Mouse (Mus musculus): ENCODE measurements around the gene Stpg4.

Stpg4 gene

DNA sequence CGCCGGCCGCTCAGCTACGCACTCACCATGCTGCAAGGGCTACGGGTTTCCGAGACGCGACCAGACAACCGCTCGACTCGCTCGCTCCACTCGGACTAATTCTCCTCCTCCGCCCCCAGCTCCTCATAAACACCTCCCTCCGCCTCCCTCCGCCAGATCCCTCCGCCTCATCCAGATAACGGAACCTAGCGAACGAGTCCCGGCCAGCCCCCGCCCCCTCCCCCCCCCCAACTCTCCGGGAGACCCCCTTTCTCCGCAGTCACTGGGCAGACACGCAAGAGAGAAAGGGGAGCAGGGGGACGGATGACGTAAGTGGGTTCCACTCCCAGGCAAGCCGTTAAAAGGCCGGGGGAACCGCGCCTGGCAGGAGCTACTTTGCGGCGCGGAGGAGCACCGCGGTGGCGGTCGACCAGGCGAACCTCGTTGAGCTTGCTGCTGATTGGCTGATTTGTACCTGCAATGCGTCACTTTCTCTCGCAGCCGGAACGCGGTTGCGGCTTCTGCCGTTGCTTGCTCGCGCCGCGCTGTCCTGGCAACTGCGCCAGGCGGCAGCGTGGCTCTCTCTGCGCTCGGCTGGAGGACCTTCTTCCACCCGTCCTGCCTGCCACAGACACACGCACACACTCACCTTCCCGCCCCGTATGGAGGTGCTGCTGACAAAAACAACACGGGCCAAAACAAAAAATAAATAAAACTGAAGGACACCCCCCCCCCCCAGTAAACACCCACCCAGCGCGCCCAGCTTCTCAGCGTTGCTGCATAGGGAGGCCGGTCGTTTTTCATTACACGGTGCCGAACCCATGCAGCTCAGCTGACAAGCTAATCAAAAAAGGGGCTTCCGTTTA, 19.4 kb upstream of the Stpg4 start, which contains the start of gene Calm2:
Gene Calm2, minus strand, starts transcription at position 169 of the 845 bp plus-strand sequence.
- in situ Hi-C loops (cut with MseI, MboI), result no loop called here

DNA sequence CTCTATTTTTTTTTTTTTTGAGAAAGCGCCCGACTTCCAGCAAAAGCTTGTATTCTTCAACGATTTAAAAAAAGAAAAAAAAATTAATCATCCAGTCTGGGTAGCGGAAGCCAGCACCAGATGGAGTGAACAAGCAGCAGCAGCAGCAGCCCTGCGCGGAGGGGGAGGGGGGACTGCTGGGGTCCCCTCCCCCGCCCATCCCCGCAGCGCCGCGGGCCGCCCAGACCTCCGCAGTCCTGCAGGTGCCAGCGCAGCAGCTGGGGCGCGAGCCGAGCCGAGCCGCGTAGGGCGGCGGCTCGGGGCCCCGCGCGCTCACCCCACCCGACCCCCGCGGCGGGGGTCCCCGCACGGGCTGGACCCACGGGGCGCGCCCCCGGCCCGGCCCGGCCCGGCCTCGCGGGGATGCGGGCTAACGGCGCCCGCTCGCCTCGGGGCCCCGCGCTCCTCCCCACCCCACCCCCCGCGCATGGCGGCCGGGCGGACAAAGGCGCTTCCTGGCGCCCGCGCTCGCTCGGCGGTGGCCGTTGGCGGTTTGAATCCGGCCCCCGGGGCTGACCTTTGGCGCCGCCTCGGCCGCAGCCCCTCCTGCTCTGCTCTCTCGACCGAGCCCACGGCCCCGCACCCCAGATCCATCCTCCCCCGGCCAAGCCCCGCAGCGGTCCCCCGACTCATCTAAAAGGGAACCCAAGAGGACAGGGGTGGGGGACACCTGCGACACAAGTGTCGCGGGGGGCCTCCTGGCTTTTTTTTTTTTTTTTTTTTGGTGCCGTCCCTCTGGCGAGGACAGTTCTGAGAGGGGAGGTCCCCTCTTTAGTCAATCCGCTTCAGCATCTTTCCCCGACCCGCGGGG, 18.6 kb upstream of the Stpg4 start:
- in situ Hi-C loops (cut with MseI, MboI), result no loop called here

DNA sequence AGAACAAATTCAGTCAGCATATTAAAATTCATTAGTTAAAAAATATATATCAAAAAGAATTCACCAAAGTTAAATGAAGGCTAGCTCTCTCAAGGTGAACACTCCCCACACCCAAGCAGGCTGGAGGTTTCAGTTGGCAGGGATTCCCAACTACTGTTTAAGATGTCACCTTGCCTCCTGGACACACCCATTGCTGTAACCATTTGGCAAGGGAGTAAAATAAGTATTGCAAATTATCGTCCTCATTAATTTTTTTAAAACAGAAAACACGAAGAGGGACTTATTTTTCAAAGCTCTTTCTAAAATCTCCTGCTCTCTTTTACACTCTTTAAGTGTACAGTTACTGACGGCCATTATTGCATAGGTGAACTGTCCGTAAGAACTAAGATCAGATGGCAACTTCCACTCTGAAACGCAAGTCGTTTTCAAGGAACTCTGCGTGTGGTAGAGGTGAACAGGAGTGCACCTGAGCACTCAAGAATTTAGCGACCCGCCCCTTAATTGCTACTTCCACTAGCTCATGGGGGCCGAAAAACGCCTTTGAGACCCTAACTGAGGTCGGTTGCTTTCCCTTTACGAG, 17.9 kb upstream of the Stpg4 start:
- in situ Hi-C loops (cut with MseI, MboI), result no loop called here

DNA sequence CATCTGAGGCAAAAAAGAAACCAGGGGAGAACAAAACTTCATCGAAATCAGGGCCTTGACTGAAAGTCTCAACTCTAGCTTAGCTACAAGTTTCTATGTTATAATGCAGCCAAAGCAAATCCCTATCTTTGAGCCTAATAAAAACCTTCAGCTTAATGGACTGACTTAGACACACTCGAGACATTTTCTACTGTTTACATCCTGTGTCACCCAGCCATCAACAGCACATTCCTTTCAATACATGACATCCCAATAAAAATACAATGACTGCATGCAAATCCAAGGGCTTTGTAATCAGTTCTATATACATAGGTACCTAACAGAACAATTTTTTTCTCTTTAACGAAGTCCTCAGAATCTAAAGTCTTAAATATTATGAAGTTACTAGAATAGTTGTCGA, 17.2 kb upstream of the Stpg4 start:
- in situ Hi-C loops (cut with MseI, MboI), result no loop called here

DNA sequence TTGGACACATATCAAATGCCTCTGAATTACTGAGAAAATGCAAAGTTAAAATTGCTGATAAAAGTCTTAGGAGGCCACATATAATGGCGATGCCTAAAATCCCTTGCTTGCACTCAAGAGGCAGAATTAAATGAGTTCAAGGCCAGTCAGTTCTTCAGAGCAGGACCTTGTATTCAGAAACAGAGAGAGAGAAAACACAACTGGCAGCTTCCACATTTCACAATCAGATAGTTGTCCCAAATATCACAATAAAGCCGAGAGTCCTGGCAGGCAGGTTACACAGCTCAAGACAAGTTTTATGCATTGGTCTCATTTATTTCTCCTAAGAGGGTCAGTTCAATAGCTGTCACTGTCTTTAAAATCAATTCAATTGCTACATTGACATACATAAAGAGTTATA, 14.0 kb upstream of the Stpg4 start:
- in situ Hi-C loops (cut with MseI, MboI), result no loop called here

DNA sequence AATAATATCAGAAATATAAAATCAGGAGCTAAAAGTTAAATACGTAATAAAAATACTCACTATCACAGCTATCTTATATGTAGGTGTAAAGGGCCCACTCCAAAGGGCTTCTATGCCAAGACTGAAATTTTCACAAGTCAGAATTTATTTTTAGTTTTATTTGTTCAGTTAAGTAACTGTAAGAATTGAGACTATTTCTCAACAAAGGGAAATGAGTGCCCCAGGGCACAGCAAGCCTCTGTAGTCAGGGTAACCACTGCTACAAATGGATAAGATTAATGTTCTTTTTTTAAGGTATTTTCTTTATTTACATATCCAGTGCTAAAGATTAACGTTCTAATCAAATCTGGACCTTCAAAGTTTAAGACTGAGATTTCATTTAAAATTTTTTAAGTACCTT, 11.9 kb upstream of the Stpg4 start:
- in situ Hi-C loops (cut with MseI, MboI), result no loop called here

DNA sequence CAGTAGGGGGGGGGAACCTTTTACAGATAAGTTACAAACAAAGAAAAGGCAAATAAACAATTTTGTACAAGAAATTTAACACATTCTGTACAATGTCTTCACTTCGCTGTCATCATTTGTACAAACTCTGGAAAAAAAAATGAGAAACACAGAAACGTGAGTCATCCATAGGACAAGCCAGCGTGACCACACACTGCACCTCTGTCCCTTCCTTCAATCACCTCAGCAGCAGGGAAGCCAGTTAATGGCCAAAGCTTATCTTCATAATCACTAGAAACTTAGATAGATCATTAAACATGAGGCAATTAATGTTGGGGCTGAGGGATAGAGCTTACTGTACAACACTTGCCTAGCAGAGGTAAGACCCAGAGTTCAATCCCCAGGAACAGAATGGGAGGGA, 6.4 kb upstream of the Stpg4 start:
- in situ Hi-C loops (cut with MseI, MboI), result no loop called here

DNA sequence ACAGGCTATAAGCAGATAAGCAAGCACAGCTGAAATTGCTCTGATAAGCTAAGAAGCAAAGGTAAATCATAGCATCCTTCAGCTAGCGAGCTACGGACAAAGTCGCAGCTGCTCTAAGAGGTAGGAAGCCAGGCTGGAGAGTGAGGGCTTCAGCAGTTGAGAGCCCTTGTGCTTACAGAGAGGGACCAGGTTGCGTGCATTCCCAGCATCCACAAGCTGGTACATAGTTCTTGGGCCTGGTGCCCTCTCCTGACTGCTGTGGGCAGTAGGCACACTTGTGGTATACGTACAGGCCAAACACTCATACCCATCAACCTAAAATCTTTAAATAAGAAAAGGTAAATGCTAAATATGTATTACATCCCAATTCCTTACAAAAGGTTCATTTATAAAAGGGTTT, 5.2 kb upstream of the Stpg4 start:
- in situ Hi-C loops (cut with MseI, MboI), result no loop called here

DNA sequence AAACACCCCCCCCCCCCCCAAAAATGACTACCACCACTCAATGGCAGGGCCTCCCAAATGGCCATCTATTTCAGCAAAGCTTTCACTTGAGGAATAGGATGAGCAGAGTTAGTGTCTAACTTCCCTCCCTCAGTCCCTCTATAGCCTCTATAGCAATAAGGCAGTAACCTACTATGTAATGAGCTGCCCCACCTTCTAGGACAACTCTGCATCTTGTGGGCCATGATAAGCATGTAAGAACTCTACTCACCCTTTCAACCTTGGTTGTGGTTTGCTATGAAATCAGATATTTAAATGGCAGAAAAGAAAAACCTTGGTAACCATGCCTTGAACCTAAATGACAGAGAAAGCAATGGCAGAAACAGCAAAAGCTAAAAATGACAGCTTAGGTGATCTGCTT, 4.8 kb upstream of the Stpg4 start:
- in situ Hi-C loops (cut with MseI, MboI), result no loop called here

DNA sequence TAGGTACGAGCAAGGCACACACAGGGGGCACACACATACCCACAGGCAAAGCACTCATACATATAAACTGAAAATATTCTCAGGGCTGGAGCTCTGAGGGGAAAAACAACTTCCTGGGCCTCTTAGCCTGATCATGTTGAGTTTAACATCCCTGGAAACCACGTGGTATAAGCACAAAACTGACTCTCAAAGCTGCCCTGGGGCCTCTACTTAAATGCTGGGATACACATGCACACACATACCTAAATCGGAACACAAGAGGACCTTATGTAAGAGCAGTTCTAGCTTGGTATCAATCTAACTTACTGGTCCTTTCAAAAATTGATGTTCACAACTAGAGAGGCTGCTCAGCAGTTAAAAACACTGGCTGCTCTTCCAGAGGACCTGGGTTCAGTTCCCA, 1.9 kb upstream of the Stpg4 start:
- in situ Hi-C loops (cut with MseI, MboI), result no loop called here

DNA sequence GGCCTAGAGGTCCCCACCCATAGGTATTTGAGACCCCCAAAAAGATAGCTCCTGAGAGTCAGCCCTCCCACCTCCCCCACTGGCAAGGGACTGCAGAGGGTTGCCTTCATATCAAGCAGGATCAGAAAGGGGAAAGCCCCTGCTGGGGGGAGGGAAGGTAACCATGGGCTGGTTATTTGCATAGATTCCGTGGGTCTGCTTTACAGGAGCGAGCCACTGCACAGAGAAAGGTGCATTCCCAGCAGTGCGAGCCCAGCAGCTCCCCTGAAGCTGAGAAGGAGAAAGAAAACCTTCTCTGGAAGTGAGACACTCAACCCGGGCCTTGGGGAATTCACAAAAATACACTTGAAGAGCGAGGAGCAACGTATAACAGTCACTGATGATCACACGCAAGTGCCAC, 9.5 kb downstream of the Stpg4 start:
- in situ Hi-C loops (cut with MseI, MboI), result no loop called here

DNA sequence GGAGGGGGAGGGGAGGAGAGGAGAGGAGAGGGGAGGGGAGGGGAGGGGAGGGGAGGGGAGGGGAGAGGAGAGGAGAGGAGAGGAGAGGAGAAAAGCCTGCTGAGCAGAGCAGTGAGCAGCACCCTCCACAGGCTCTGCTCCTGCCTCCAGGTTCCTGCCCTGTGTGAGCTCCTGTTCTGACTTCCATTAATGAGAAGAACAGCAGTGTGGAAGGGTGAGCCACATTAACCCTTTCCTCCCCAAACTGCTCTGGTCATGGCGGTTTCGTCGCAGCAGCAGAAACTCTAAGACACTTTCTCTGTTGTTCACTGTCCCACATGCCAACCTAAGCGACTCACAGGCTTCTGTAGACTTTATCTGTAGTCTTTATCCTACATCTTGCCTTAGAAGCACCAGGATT, 20.9 kb downstream of the Stpg4 start:
- in situ Hi-C loops (cut with MseI, MboI), result no loop called here

DNA sequence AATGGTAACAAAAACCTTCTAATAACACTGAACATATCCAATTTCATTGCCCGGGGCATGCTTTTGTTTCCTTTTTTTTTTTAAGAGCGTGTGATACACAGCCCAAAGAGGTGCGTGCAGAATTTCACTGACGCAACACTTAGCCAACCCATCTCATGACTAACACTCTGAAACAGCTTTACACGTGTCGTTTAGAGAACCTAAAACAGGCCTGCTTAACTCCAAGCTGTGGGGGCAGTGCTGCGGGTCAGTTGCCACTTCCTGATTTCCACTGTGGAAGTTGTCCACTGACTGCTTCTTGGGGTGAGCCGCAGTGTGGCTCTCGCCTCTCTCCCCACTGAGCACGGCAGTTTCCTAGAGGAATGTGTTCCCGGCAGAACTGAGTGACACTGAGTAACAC, 22.0 kb downstream of the Stpg4 start:
- in situ Hi-C loops (cut with MseI, MboI), result no loop called here

DNA sequence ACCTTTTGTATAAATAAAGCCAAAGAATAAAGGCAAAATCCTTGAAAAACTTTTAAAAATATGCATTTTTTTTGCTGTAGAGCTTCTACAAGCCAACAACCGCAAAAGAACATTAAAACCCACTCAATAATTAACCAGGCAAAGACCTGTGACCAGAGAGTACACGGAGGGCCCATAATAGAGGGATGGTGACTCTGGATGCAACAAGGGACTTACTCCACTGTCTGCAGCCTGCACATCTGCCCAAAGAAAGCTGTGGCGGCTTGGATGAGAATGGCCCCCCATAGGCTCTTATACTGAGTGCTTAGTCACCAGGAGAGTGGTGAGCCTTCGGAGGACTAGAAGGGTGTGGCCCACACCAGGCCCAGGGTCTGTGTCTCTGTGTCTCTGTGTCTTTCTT, 24.1 kb downstream of the Stpg4 start:
- in situ Hi-C loops (cut with MseI, MboI), result no loop called here

DNA sequence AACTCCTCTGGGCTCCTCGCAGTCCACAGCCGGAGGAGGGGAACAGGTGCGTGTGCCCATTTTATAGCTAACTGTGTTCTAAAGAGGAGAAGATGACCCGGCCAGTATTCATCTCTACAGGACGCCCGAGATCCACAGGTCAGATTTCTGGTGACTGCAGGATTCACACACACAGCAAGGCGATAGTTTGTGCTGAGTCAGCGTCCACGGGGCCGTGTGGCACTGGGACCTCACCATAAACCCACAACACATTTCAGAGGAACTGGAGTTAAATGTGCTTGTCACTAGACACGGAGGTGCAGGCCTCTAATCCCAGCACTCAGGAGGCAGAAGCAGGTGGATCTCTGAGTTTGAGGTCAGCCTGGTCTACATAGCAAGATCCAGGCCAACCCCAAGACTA, 25.1 kb downstream of the Stpg4 start:
- in situ Hi-C loops (cut with MseI, MboI), result no loop called here

DNA sequence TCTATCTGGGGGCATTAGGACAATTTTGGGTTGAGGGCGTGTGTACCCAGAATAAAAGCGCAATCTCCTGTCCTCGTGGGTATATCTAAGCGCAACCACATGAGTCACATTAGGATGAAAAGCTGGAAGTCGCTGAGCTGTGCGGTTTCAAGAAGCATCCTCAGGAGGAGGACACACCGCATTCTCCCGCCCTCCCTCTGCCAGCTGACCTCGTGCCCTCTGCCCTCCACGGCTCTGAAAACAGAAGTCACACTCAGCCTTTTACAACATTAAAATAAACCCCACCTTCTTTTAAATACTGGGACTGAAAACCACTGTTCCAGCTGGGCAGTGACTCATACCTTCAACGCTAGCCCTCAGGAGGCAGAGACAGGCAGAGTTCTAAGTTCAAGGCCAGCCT, 30.5 kb downstream of the Stpg4 start:
- in situ Hi-C loops (cut with MseI, MboI), result no loop called here

DNA sequence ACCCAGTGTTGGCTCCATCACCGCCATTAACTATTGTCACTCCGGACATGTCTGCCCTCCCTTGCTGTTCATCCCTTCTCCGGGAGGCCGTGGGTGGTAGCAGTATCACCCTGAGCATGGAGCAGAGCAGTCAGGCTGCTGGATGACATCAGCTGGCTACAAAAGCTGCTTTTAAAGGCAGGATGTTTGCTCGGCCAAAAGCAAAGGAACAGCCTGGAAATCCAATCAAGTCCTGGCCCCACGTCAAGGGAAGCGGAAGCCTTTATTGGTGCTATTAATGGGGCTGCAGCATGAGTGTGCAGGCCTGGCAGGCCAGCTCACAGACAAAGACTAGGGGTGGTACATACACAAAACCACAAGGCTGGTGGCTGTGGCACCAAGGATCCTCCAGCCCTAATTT, 36.3 kb downstream of the Stpg4 start:
- in situ Hi-C loops (cut with MseI, MboI), result no loop called here

DNA sequence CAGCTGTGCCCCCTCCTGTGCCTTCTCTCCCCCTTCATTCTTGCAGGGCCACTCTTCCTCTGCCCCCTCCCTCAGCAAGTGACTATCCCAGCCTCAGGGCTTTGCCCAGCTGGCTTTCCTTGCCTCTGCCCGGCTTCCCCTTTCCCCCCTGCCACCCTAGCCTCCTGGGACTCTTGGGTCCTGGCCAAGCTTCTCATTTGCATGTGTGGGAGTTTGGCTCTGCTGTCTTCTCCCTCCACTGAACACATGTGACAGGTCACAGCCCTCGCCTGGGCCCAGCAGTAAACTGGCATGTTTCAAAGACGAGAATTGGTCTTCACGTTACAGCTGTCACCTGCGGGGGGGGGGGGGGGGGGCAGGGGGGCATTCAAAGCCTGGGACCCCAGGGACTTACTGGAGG, 40.5 kb downstream of the Stpg4 start:
- in situ Hi-C loops (cut with MseI, MboI), result no loop called here

DNA sequence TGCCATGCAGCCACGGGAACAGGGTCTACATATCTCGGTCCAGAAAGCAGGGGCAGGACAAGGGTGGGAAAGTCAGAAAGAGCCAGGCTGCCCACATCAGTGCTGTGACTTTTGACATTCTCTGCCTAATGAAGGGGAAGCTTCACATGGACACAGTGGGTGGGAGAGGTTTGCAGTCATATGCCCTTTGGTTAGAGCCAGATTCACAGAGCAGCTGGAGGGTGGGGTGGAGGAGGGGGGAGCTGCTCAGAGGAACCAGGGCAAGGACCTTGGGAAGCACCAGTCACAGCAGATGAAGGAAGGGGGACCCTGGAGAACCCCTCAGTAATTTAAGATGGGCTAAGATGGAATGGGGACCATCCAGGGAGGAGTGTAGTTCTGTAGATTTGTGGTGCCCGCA, 41.7 kb downstream of the Stpg4 start:
- in situ Hi-C loops (cut with MseI, MboI), result no loop called here

DNA sequence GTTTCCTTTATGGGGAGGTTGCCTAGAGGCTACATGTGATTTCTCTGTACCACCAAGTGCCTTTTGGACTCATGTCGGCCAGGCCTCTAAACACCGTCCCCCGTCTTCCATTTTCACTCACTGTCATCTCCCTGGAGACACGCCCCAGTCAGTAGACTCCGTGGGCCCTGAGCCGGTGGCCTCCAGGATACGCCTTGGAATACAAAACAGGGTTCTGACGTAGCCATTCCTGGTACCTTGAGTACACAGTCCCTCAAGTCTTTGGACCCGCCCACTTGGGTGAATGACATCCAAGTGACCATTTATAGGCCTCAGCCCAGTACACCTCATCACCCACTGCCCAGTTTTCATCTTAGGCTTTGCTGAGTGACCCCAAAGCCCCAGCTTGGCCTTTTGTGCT, 46.9 kb downstream of the Stpg4 start:
- in situ Hi-C loops (cut with MseI, MboI), result no loop called here

DNA sequence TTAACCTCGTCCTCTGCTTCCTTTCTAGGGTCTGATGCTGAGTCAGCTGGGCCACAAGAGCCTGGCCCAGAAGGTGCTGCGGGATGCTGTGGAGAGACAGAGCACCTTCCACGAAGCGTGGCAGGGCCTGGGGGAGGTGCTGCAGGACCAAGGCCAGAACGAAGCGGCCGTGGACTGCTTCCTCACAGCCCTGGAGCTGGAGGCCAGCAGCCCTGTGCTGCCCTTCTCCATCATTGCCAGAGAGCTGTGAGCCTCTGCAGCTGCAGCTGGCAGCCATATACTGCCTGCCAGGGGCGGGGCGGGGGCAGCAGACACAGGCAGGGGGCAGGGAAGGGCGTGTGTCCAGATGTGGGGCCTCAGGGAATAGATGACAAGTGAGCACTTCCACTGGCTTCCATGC, 47.7 kb downstream of the Stpg4 start:
- in situ Hi-C loops (cut with MseI, MboI), result no loop called here

DNA sequence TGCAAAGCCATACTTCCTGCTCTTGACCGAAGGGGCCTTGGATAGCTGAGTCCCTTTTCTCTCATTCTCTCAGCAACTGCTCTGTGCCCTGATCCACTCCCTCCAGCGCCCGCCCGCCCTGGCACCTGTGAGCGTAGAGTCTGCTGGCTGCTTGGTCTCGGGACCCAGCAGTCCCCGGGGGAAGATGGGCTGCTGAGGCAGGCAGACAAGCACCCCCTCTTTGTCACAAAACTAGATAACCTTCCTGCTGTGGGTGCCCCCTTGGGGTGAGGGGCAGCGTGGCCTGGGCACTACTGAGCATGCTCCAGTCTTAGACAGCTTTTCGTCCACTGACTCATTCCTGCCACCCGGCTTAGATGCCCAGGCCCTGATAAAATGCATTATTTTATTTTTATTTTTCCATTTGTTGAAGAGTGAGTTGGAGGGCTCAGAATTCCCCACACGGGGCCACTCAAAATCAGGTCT, 48.3 kb downstream of the Stpg4 start:
- in situ Hi-C loops (cut with MseI, MboI), result no loop called here

Measured in mouse trophoblast stem cell (cell line).